10 mouse cellular contexts compared by ENCODE assay signal in genomic region chr1:89621952-89622351, GRCm38 (mm10).
DNase-seq lines count a peak whose midpoint lies in the region; ATAC-seq lines count a peak whose summit lies in the region.
"Had no signal": no experiment of that assay in that cellular context is flagged by ENCODE, and none has a peak within 500 bp of the region (broad histone marks: within the 10 kb centered on the region; RNA-seq: fewer than 3 reads in every experiment).

No protein-coding gene starts in this region.

- no peak overlapping the region for H3K9ac ChIP-seq in kidney, embryonic 14.5 days (ENCODE audit: low read depth, low read length)
- no peak overlapping the region for H3K9ac ChIP-seq in liver, embryonic 12.5 days
- H3K9ac ChIP-seq: liver, embryonic 13.5 days had no signal

- ATAC-seq in kidney, embryonic 14.5 days (ENCODE audit: low FRiP score, low TSS enrichment): no peak
- no peak for ATAC-seq in megakaryocyte, adult 5-6 weeks (ENCODE audit: poor library complexity, severe bottlenecking)
- ATAC-seq in liver, embryonic 12.5 days: no peak
- ATAC-seq in erythroblast, adult 5-6 weeks (replicated peaks; ENCODE audit: low FRiP score, poor library complexity, severe bottlenecking): no peak

- H3K4me3 ChIP-seq in kidney, embryonic 14.5 days (ENCODE audit: low read length): no peak overlapping the region
- H3K4me3 ChIP-seq in liver, embryonic 12.5 days: no peak overlapping the region
- H3K4me3 ChIP-seq: liver, embryonic 13.5 days had no signal

- H3K9me3 ChIP-seq in kidney, embryonic 14.5 days (ENCODE audit: control insufficient read depth, low read length): no peaks in the 10 kb centered on the region
- H3K9me3 ChIP-seq in liver, embryonic 12.5 days (replicated peaks): no peaks in the 10 kb centered on the region
- H3K9me3 ChIP-seq: liver, embryonic 13.5 days had no signal

- no peak overlapping the region for H3K27ac ChIP-seq in kidney, embryonic 14.5 days (ENCODE audit: low read depth, low read length)
- H3K27ac ChIP-seq in liver, embryonic 12.5 days: no peak overlapping the region
- H3K27ac ChIP-seq: liver, embryonic 13.5 days had no signal

- WGBS in kidney, embryonic 14.5 days: 88% methylated on average over 8 of the region's 8 CpGs
- WGBS in liver, embryonic 12.5 days (ENCODE audit: insufficient replicate concordance): 71% methylated on average over 8 of the region's 8 CpGs

- H3K36me3 ChIP-seq in kidney, embryonic 14.5 days (ENCODE audit: control insufficient read depth, insufficient read depth, low read length): 0 out of 2 replicates have a peak, but pooled peaks cover 2% of the 10 kb centered on the region
- H3K36me3 ChIP-seq in liver, embryonic 12.5 days: no peaks in the 10 kb centered on the region
- H3K36me3 ChIP-seq: liver, embryonic 13.5 days had no signal

- H3K27me3 ChIP-seq in kidney, embryonic 14.5 days (ENCODE audit: control insufficient read depth, insufficient read depth, low read length): no peaks in the 10 kb centered on the region
- no peaks in the 10 kb centered on the region for H3K27me3 ChIP-seq in liver, embryonic 12.5 days (replicated peaks)
- H3K27me3 ChIP-seq: CH12.LX; liver, embryonic 13.5 days had no signal

- H3K4me2 ChIP-seq in kidney, embryonic 14.5 days (replicated peaks; ENCODE audit: low read depth, low read length): no peak overlapping the region
- H3K4me2 ChIP-seq in liver, embryonic 12.5 days: no peak overlapping the region
- H3K4me2 ChIP-seq: liver, embryonic 13.5 days had no signal

- 0 out of 2 replicates have a peak, but pooled peaks cover 3% of the 10 kb centered on the region for H3K4me1 ChIP-seq in kidney, embryonic 14.5 days (ENCODE audit: control insufficient read depth, insufficient read depth, low read length)
- no peaks in the 10 kb centered on the region for H3K4me1 ChIP-seq in liver, embryonic 12.5 days
- H3K4me1 ChIP-seq: liver, embryonic 13.5 days had no signal

- DNase-seq in kidney, adult 18-20 months: peak; percentile 83
- DNase-seq in brain, adult 2 months (ENCODE audit: low read depth, low spot score): peak; percentile 85
- DNase-seq in gastrocnemius, postnatal 4 days (ENCODE audit: low spot score in 2 of 2): peak; percentile 38 to 66
- DNase-seq in kidney, postnatal 36 days: peak; percentile 84 to 91
- DNase-seq: liver, embryonic 13.5 days had no signal
